Mouse (Mus musculus): ENCODE data around the gene Pld1. TPM values are rescaled to one million over a fixed set of nuclear protein-coding genes. Genes with fewer than 3 reads are reported as not detected.

Gene Pld1
- polyA plus RNA-seq (2014; fragmentation: Nextera tagmentation; extraction: Ambion mirVana): 2.5 and 3.3 TPM in 2 replicates

DNA sequence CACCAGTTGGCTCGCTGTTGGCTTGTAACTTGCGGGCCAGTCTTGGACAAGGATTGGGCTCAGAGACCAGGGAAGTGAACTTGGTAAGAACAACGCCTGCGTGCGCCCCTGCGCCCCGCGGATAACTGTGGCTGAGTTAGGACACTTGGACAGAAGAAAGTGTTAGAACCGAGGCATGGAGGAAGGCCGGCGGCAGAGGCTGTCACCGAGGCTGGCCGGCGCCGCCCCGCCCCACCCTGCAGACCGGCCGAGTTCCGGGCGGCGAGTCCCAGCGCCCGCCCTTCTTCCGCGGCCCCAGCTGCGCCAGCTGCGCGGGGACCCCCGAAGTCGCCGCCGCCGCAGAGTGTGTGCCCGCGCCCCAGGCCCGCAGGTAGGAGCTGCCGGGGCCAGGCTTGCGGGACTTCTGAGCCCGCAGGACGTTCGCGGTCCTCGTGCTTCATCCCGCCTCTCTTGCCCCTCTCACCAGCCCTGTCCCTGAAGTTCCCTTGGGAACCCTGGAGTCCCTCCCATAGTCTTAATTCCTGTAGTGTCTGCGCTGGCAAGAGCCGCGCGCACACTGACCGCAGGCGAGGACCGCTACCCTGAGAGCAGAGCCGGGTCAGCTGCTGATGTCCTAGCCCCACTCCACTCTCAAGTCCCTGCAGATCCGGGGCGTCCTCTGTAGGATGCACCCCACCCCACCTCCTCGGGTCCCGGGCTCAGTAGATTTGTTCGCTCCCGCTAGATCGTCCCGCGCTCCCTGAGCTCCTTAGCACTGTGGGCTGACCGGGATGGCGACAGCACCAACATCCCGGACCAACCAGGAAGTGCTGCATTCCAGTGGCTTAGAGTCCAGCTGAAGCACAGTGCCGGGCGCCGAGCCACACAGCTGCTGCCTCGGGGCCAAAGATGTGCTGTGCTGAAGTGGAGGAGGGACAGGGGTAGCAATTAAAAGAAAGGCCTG, at the start of gene Pld1:
Gene Pld1 (plus strand): TSS at position 315 of the 943 bp plus-strand sequence.
- ATAC-seq (replicated peaks; ENCODE audit: insufficient number of reproducible peaks, low FRiP score, low TSS enrichment, low read depth): peak; percentile 87
- WGBS: under 1% methylated on average over 57 of the region's 68 CpGs
- peak; percentile 52 for DNase-seq (ENCODE audit: low spot score)
- Histone ChIP-seq H3K27me3 (ENCODE audit: control insufficient read depth, insufficient read depth, low read length) (no peaks in the 10 kb centered on the region), H3K4me2 (ENCODE audit: low read depth, low read length) (peak within 1 kb of the TSS; percentile 98), H3K4me1 (ENCODE audit: control insufficient read depth, insufficient read depth, low read length) (no peaks in the 10 kb centered on the region), H3K27ac (replicated peaks; ENCODE audit: low read depth, low read length) (no peak within 1 kb of the TSS), H3K9ac (replicated peaks; ENCODE audit: low read length) (peak within 1 kb of the TSS; percentile 76), H3K36me3 (replicated peaks; ENCODE audit: control insufficient read depth, insufficient read depth, low read depth, low read length) (no peaks in the 10 kb centered on the region), H3K9me3 (replicated peaks; ENCODE audit: control insufficient read depth, low read length) (no peaks in the 10 kb centered on the region), H3K4me3 (ENCODE audit: low read depth, low read length) (peak within 1 kb of the TSS; percentile 58)

DNA sequence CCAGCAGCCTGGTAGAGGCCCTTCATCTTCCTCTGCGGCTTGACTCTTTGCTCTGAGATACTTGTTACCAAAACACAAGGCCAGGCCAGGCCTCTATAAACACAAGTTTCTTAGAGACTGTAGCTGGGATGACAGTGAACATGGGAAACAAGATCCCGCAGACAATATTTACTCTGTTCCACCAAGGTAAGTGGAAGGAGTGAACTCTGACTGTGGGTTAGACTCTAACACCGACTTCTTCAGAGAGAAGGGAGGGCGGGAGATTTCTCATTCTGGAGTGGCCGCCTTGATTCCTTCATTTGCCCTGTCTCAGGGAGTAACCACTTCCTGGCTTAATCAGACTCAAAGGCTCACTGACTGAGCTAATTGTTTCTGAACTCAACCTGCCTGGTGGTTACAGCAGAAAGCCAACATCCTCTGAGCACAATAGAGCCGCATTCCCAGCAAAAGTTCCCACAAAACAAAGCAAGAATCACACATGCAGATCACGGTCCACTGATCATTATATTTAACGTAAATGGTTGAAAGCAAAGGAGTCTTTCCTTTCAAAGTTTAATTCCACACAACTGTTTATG, 42.1 kb upstream of the Pld1 start, which contains the start of gene Tmem212:
Gene Tmem212 (minus strand): TSS at position 51 of the 575 bp plus-strand sequence.
- DNase-seq (ENCODE audit: low spot score) (peak; percentile 13), ATAC-seq (replicated peaks; ENCODE audit: insufficient number of reproducible peaks, low FRiP score, low TSS enrichment, low read depth) (no peak)
- WGBS: 57% methylated on average over 8 of the region's 8 CpGs
- Histone ChIP-seq H3K27me3 (ENCODE audit: control insufficient read depth, insufficient read depth, low read length) (no peaks in the 10 kb centered on the region), H3K4me2 (ENCODE audit: low read depth, low read length) (no peak within 1 kb of the TSS), H3K9me3 (replicated peaks; ENCODE audit: control insufficient read depth, low read length) (no peaks in the 10 kb centered on the region), H3K4me3 (ENCODE audit: low read depth, low read length) (no peak within 1 kb of the TSS), H3K9ac (replicated peaks; ENCODE audit: low read length) (no peak within 1 kb of the TSS), H3K27ac (replicated peaks; ENCODE audit: low read depth, low read length) (no peak within 1 kb of the TSS), H3K4me1 (ENCODE audit: control insufficient read depth, insufficient read depth, low read length) (no peaks in the 10 kb centered on the region), H3K36me3 (replicated peaks; ENCODE audit: control insufficient read depth, insufficient read depth, low read depth, low read length) (no peaks in the 10 kb centered on the region)

DNA sequence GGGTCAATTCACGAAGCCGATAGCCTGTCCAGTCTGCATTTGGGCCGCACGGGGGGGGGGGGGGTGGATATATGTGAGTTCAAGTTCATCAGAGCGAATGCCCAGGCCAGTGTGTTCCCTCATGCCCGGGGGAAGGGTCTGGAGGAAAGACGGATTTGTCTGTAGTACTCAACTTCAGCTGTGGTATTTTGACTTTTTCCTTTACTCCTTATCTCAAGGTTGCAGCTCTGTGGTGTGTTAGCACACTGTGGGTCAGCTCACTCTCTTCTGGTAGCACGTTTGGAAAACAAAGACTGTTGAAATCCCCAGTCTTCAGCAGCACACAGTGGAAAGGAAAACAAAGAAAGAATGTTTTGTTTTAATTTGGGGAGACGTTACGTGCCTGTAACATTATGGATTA, 40.3 kb upstream of the Pld1 start:
- Histone ChIP-seq H3K27ac (replicated peaks; ENCODE audit: low read depth, low read length) (no peak overlapping the region), H3K36me3 (replicated peaks; ENCODE audit: control insufficient read depth, insufficient read depth, low read depth, low read length) (no peaks in the 10 kb centered on the region), H3K27me3 (ENCODE audit: control insufficient read depth, insufficient read depth, low read length) (no peaks in the 10 kb centered on the region), H3K9ac (replicated peaks; ENCODE audit: low read length) (no peak overlapping the region), H3K9me3 (replicated peaks; ENCODE audit: control insufficient read depth, low read length) (no peaks in the 10 kb centered on the region), H3K4me3 (ENCODE audit: low read depth, low read length) (no peak overlapping the region), H3K4me1 (ENCODE audit: control insufficient read depth, insufficient read depth, low read length) (no peaks in the 10 kb centered on the region), H3K4me2 (ENCODE audit: low read depth, low read length) (no peak overlapping the region)
- WGBS: 73% methylated on average over 10 of the region's 10 CpGs
- no peak for DNase-seq (ENCODE audit: low spot score)
- ATAC-seq (replicated peaks; ENCODE audit: insufficient number of reproducible peaks, low FRiP score, low TSS enrichment, low read depth): no peak

DNA sequence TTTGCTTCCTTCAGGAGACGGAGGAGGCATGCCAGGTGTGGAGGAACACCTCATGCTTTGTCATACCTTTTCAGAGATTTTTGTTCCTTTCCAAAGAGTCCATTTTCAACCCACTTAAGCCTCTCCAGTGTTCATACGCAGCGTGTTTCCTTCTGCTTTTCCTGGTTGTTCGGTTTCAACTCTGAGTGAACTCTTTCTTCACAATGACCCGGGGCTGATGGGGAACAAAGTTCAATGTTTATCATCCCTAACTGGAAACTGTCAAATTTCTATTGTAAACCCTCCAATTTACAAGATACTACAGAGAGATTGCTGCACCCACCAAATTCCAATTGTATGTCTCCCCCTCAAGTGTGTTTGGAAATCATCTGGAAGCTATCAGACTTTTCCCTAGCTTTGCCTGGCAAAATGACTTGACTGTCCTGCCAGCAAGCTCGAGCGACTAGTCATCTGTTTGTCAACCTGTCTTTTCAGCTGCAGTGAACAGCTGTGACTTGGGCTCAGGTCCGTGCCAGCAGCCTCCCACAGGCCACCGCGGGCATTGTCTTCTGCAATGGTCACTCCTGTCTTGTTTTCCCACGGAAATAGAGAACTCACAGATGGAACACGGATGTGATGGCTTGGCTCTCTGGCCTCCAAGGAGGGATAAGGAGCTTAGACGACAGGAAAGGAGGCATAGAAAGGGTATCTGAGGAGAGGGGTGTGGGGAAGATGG, 39.3 kb upstream of the Pld1 start:
- 62% methylated on average over 13 of the region's 13 CpGs for WGBS
- no peak for ATAC-seq (replicated peaks; ENCODE audit: insufficient number of reproducible peaks, low FRiP score, low TSS enrichment, low read depth)
- DNase-seq (ENCODE audit: low spot score): peak; percentile 35
- Histone ChIP-seq H3K27me3 (ENCODE audit: control insufficient read depth, insufficient read depth, low read length) (no peaks in the 10 kb centered on the region), H3K36me3 (replicated peaks; ENCODE audit: control insufficient read depth, insufficient read depth, low read depth, low read length) (no peaks in the 10 kb centered on the region), H3K9ac (replicated peaks; ENCODE audit: low read length) (no peak overlapping the region), H3K27ac (replicated peaks; ENCODE audit: low read depth, low read length) (no peak overlapping the region), H3K4me3 (ENCODE audit: low read depth, low read length) (no peak overlapping the region), H3K9me3 (replicated peaks; ENCODE audit: control insufficient read depth, low read length) (no peaks in the 10 kb centered on the region), H3K4me2 (ENCODE audit: low read depth, low read length) (no peak overlapping the region), H3K4me1 (ENCODE audit: control insufficient read depth, insufficient read depth, low read length) (no peaks in the 10 kb centered on the region)

DNA sequence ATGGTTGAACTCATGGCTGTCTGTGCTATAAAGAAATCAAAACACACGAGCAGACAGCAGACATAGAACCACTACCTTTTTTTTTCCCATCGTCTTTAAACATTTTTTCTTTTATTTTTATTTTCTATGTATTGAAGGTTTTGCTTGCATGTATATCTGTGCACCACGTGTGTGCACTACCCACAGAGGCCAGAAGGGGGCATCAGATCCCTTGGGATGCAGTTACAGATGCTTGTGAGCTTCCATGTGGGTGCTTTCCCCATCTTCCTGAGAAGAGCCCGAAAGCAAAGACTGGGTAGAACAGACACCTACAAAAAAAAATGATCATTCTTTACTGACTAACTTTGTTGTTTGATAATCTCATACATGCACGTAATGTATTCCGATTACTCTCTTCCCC, 36.6 kb upstream of the Pld1 start:
- no peak overlapping the region for H3K4me2 ChIP-seq (ENCODE audit: low read depth, low read length)
- WGBS: 88% methylated on average over 6 of the region's 6 CpGs
- DNase-seq (ENCODE audit: low spot score): no peak

DNA sequence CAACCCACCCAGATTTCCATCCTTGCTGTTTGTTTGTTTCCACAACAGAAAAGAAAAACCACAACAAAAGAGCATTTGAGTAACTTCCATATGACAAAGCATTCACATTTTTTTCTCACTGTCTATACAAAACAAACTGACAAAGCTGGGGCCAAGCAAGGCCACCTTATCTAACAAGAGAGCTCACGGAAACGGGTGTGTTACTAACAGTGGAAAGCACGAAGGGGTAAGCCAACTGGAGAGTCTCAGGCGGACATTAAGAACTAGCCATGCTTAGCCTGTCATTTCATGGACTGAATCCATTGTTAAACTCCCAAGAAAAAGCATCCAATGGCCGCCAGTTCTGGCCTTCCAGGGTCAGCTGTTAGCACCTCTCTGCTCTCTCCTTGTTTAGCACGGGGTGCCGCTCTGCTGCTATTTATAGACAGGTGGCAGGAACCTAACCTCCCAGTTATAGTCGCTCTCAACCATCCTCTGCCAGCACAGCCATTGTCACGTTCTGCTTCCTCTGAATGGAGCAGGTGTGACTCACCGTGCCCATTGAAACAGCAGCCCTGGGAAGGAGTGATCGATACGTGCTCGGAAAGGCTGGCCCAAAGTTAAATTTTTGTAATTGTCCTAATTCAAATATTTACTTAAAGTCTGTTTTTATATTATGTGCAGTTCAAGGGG, 33.7 kb upstream of the Pld1 start:
- 69% methylated on average over 13 of the region's 13 CpGs for WGBS
- Histone ChIP-seq H3K27ac (replicated peaks; ENCODE audit: low read depth, low read length) (no peak overlapping the region), H3K4me1 (ENCODE audit: control insufficient read depth, insufficient read depth, low read length) (no peaks in the 10 kb centered on the region), H3K9me3 (replicated peaks; ENCODE audit: control insufficient read depth, low read length) (no peaks in the 10 kb centered on the region), H3K27me3 (ENCODE audit: control insufficient read depth, insufficient read depth, low read length) (no peaks in the 10 kb centered on the region), H3K4me2 (ENCODE audit: low read depth, low read length) (no peak overlapping the region), H3K4me3 (ENCODE audit: low read depth, low read length) (no peak overlapping the region), H3K36me3 (replicated peaks; ENCODE audit: control insufficient read depth, insufficient read depth, low read depth, low read length) (no peaks in the 10 kb centered on the region), H3K9ac (replicated peaks; ENCODE audit: low read length) (no peak overlapping the region)
- ATAC-seq (replicated peaks; ENCODE audit: insufficient number of reproducible peaks, low FRiP score, low TSS enrichment, low read depth) (no peak), DNase-seq (ENCODE audit: low spot score) (no peak)

More for the DNA sequence above, 36.6 kb upstream of the Pld1 start:
- Histone ChIP-seq H3K9ac (replicated peaks; ENCODE audit: low read length) (no peak overlapping the region), H3K27ac (replicated peaks; ENCODE audit: low read depth, low read length) (no peak overlapping the region), H3K36me3 (replicated peaks; ENCODE audit: control insufficient read depth, insufficient read depth, low read depth, low read length) (no peaks in the 10 kb centered on the region), H3K9me3 (replicated peaks; ENCODE audit: control insufficient read depth, low read length) (no peaks in the 10 kb centered on the region), H3K4me3 (ENCODE audit: low read depth, low read length) (no peak overlapping the region), H3K27me3 (ENCODE audit: control insufficient read depth, insufficient read depth, low read length) (no peaks in the 10 kb centered on the region), H3K4me1 (ENCODE audit: control insufficient read depth, insufficient read depth, low read length) (no peaks in the 10 kb centered on the region)
- no peak for ATAC-seq (replicated peaks; ENCODE audit: insufficient number of reproducible peaks, low FRiP score, low TSS enrichment, low read depth)

DNA sequence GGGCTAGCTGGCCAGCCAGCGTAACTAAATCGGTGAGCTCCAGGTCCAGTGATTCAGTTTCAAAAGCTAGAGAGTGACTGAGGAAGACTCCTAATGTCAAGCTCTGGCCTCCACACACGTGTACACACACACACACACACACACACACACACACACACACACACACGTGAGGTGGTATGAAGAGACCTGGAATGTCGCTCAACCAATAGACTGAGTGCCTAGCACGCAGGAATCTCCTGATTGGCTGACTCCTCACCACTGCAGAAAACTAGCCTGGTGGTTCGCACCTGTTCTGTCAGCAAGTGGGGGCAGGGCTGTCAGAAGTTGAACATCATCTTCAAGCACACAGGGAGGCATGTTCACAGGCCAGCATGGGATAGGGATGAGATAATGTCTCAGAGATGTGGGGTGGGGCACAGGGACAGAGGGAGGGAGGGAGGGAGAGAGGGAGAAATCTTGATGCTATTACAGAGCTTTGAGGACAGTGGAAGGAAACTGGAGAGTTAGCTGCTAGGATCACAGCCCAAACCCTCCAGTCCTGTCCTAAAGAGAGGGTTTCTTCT, 31.8 kb upstream of the Pld1 start:
- Histone ChIP-seq H3K4me1 (ENCODE audit: control insufficient read depth, insufficient read depth, low read length) (no peaks in the 10 kb centered on the region), H3K4me3 (ENCODE audit: low read depth, low read length) (no peak overlapping the region), H3K27me3 (ENCODE audit: control insufficient read depth, insufficient read depth, low read length) (no peaks in the 10 kb centered on the region), H3K4me2 (ENCODE audit: low read depth, low read length) (no peak overlapping the region), H3K36me3 (replicated peaks; ENCODE audit: control insufficient read depth, insufficient read depth, low read depth, low read length) (no peaks in the 10 kb centered on the region), H3K27ac (replicated peaks; ENCODE audit: low read depth, low read length) (no peak overlapping the region), H3K9me3 (replicated peaks; ENCODE audit: control insufficient read depth, low read length) (no peaks in the 10 kb centered on the region), H3K9ac (replicated peaks; ENCODE audit: low read length) (no peak overlapping the region)
- no peak for ATAC-seq (replicated peaks; ENCODE audit: insufficient number of reproducible peaks, low FRiP score, low TSS enrichment, low read depth)
- no peak for DNase-seq (ENCODE audit: low spot score)
- 71% methylated on average over 7 of the region's 7 CpGs for WGBS
